Mouse (Mus musculus): ENCODE measurements at regions not wholly inside any gene's neighbourhood (a gene's known extent, or its start where the extent isn't known, plus 50 kb on each side); places are given as distances from the start of the nearest gene placed in this dataset.

- peak; percentile 65; the same call in 1 of the 2 replicates for ATAC-seq (ENCODE audit: low TSS enrichment)
Measured at GRCm38 (mm10) chr4:52265196-52265595, 173.8 kb upstream of the Smc2 start.

- ATAC-seq (ENCODE audit: low TSS enrichment), result 0 out of 2 replicates have a peak, but pooled peaks have one; percentile 22
Measured at GRCm38 (mm10) chr4:52282458-52282857, 156.6 kb upstream of the Smc2 start.

GRCm38 (mm10) chr4:52284909-52285308 lies 154.1 kb upstream of the Smc2 start:
- peak; percentile 91 for ATAC-seq (ENCODE audit: low TSS enrichment)

- no peak for ATAC-seq (ENCODE audit: low TSS enrichment)
Measured at GRCm38 (mm10) chr4:52293676-52294075, 145.4 kb upstream of the Smc2 start.

- ATAC-seq (ENCODE audit: low TSS enrichment), result no peak
Measured at GRCm38 (mm10) chr4:52299226-52299625, 139.8 kb upstream of the Smc2 start.

GRCm38 (mm10) chr4:52301653-52302052 lies 137.4 kb upstream of the Smc2 start:
- ATAC-seq (ENCODE audit: low TSS enrichment), result no peak

- peak; percentile 79 for ATAC-seq (ENCODE audit: low TSS enrichment)
Measured at GRCm38 (mm10) chr4:52324300-52324699, 114.7 kb upstream of the Smc2 start.

- peak; percentile 31; the same call in 1 of the 2 replicates for ATAC-seq (ENCODE audit: low TSS enrichment)
Measured at GRCm38 (mm10) chr4:52331361-52331951, 107.6 kb upstream of the Smc2 start.

GRCm38 (mm10) chr4:52336365-52337017 lies 102.6 kb upstream of the Smc2 start:
- ATAC-seq (ENCODE audit: low TSS enrichment), result peak; percentile 59; the same call in 1 of the 2 replicates

- ATAC-seq (ENCODE audit: low TSS enrichment), result peak; percentile 72; the same call in 1 of the 2 replicates
Measured at GRCm38 (mm10) chr4:52341245-52341644, 97.8 kb upstream of the Smc2 start.

GRCm38 (mm10) chr4:52361751-52362150 lies 77.3 kb upstream of the Smc2 start:
- peak; percentile 81 for ATAC-seq (ENCODE audit: low TSS enrichment)

- no peak for ATAC-seq (ENCODE audit: low TSS enrichment)
Measured at GRCm38 (mm10) chr4:52365866-52366265, 73.2 kb upstream of the Smc2 start.

GRCm38 (mm10) chr4:52368527-52368926 lies 70.5 kb upstream of the Smc2 start:
- ATAC-seq (ENCODE audit: low TSS enrichment), result no peak
